Mouse (Mus musculus) liver, embryonic 11.5 days (tissue): ENCODE results near the gene Mef2d. TPM values are rescaled to one million over a fixed set of nuclear protein-coding genes. Genes with fewer than 3 reads are reported as not detected.

ENCODE experiments used
- ATAC-seq: fragments of 200-750 bp; cut with Nextera tagmentation; replicated peaks from 2 replicates; pipeline ENCODE4 v1.8.0; 2017; ENCODE audit warnings: moderate number of reproducible peaks, mild to moderate bottlenecking, moderate TSS enrichment, moderate library complexity; ENCODE audit not compliant: low FRiP score
- DNase-seq: peaks from one replicate; pipeline ENCODE4 v3.0.0-alpha.2; 2017; ENCODE audit warnings: low spot score
- H3K27ac ChIP-seq: fragments of 300-500 bp; sonication (generic); 2 replicates; pipeline ENCODE4 v1.5.1; 2014; ENCODE audit warnings: mild to moderate bottlenecking, low read depth, low read length, control low read depth
- H3K27me3 ChIP-seq: fragments of 300-500 bp; sonication (generic); replicated peaks from 2 replicates; pipeline ENCODE4 v1.6.1; 2014; ENCODE audit warnings: low read length, mixed read lengths; ENCODE audit not compliant: control insufficient read depth, insufficient read depth
- H3K36me3 ChIP-seq: fragments of 300-500 bp; sonication (generic); 2 replicates; pipeline ENCODE4 v1.6.1; 2014; ENCODE audit warnings: mild to moderate bottlenecking, low read length, moderate library complexity, mixed read lengths; ENCODE audit not compliant: control insufficient read depth, insufficient read depth
- H3K4me1 ChIP-seq: fragments of 300-500 bp; sonication (generic); replicated peaks from 2 replicates; pipeline ENCODE4 v1.6.1; 2014; ENCODE audit warnings: low read length, mixed read lengths; ENCODE audit not compliant: control insufficient read depth, insufficient read depth
- H3K4me2 ChIP-seq: fragments of 300-500 bp; sonication (generic); 2 replicates; pipeline ENCODE4 v1.6.1; 2014; ENCODE audit warnings: mild to moderate bottlenecking, control low read depth, moderate library complexity
- H3K4me3 ChIP-seq: fragments of 300-500 bp; sonication (generic); 2 replicates; pipeline ENCODE4 v1.5.1; 2014; ENCODE audit warnings: low read depth, low read length, control low read depth
- H3K9ac ChIP-seq: fragments of 300-500 bp; sonication (generic); 2 replicates; pipeline ENCODE4 v1.6.1; 2014; ENCODE audit warnings: low read depth, low read length, control low read depth
- H3K9me3 ChIP-seq: fragments of 300-500 bp; sonication (generic); 2 replicates; pipeline ENCODE4 v1.6.1; 2016; ENCODE audit warnings: low read length, inconsistent platforms, mixed read lengths; ENCODE audit not compliant: control insufficient read depth
- WGBS: fragments of 180-500 bp; shearing (Covaris S2); extraction: QIAGEN DNeasy Blood & Tissue Kit; methylation state at CpG from one replicate; pipeline ENCODE4 v1.1.7; 2014; 5-methylcytosine and 5-hydroxymethylcytosine counted together
- polyA plus RNA-seq: library from polyadenylated mRNA; unstranded; fragments of >200 nt; fragmentation: Nextera tagmentation; extraction: Ambion mirVana; gene quantifications from 2 replicates; pipeline ENCODE4 v1.2.1, GENCODE M21; 2014

Mef2d gene
- polyA plus RNA-seq: 27.6 and 28.0 TPM in 2 replicates

DNA sequence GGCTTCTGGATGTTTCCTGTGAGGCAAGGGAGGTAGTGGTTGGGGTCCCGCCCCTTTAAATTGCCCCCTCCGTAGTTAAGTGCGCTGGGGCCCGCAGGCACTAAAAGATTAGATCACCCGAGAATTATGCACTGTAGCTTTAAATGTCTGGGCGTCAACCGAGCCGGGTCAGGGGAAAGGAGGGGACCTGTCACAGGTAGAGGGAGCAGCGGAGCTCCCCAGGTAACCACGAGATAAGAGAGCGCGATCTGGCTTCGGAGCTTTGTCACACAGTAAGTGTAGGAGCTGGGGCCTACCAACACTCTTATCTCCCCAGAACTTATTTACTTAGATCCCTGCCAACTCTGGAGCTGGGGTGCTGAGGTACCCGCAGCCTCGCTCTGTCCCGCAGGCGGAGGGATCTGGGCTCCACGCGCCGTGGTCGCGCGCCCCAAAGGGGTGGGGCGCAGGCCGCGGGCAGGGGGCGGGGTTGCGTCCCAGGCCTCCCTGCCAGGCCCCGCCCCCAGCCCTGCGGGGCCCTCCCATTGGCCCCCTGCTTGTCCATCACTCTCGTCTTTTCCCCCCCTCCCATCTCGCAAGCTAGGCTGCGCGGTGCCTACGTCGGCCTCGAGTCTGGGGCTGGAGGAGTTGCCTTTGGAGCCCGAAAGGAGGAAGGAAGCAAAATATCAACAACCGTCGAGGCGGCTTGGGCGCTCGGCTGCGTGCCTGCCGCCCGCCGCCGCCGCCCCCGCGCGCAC, at the start of gene Mef2d:
TSS of gene Mef2d (plus strand) at position 586 of the 737 bp plus-strand sequence.
- peak; percentile 84 for ATAC-seq
- H3K4me3 ChIP-seq: peak within 1 kb of the TSS; percentile 89
- peak; percentile 94 for DNase-seq
- H3K4me1 ChIP-seq: peaks cover 58% of the 10 kb centered on the region
- H3K27ac ChIP-seq: peak within 1 kb of the TSS; percentile 95
- H3K9me3 ChIP-seq: no peaks in the 10 kb centered on the region
- peak within 1 kb of the TSS; percentile 95 for H3K9ac ChIP-seq
- peak within 1 kb of the TSS; percentile 96 for H3K4me2 ChIP-seq
- no peaks in the 10 kb centered on the region for H3K36me3 ChIP-seq
- WGBS: under 1% methylated on average over 44 of the region's 52 CpGs
- H3K27me3 ChIP-seq: no peaks in the 10 kb centered on the region

DNA sequence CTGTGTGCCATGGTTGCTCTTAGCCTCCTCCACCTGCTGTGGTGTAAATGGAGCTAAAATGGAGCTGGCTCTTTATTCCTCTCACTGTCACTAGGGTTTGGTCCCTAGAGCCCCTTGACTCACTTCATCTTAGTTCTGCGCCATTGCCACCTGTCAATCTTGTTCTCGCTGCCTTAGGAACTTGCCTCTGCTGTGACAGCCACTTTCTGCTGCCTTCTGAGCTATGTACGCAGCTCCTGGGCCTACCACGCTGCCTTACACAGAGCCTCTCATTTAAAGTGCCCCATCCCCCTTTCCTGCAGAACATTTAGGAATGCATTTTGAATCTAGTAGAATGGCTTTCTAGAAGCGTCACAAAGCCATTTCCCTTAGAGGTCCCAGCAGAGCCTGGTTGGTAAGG, 48.0 kb upstream of the Mef2d start:
- ATAC-seq: no peak
- WGBS: 86% methylated on average over 5 of the region's 5 CpGs
- DNase-seq: no peak
- no peaks in the 10 kb centered on the region for H3K27me3 ChIP-seq
- peaks cover 38% of the 10 kb centered on the region for H3K36me3 ChIP-seq
- no peak overlapping the region for H3K4me2 ChIP-seq
- H3K9me3 ChIP-seq: no peaks in the 10 kb centered on the region
- no peak overlapping the region for H3K27ac ChIP-seq
- H3K4me1 ChIP-seq: no peaks in the 10 kb centered on the region
- H3K4me3 ChIP-seq: no peak overlapping the region
- H3K9ac ChIP-seq: no peak overlapping the region

DNA sequence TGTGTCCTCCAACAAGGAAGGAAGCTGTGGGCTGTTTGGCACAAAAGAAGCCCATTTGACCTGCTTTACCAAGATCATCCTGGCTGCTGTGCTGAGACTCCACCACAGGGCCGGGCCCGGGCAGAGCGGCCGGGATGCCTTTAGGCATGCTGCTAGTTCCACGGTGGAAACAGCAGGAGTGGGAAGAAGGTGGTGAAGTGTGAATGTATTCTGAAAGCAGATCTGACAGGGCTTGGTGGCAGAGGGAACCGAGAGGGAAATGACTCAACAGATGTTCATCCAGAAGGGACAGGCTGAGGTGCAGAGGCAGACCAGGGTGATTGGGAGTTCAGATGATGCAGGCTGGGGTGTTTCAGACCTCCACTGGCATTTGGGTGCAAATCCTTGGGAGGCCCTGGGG, 44.5 kb upstream of the Mef2d start:
- H3K27ac ChIP-seq: no peak overlapping the region
- H3K4me2 ChIP-seq: no peak overlapping the region
- H3K9ac ChIP-seq: no peak overlapping the region
- no peak for DNase-seq
- 74% methylated on average over 6 of the region's 6 CpGs for WGBS
- no peaks in the 10 kb centered on the region for H3K27me3 ChIP-seq
- ATAC-seq: no peak
- no peak overlapping the region for H3K4me3 ChIP-seq
- no peaks in the 10 kb centered on the region for H3K4me1 ChIP-seq
- H3K36me3 ChIP-seq: peaks cover 35% of the 10 kb centered on the region
- no peaks in the 10 kb centered on the region for H3K9me3 ChIP-seq

- no peak overlapping the region for H3K27ac ChIP-seq
- WGBS: 66% methylated on average over 3 of the region's 3 CpGs
- no peak for DNase-seq
- H3K4me1 ChIP-seq: no peaks in the 10 kb centered on the region
- H3K9me3 ChIP-seq: no peaks in the 10 kb centered on the region
- no peaks in the 10 kb centered on the region for H3K27me3 ChIP-seq
- ATAC-seq: no peak
- H3K9ac ChIP-seq: no peak overlapping the region
- no peak overlapping the region for H3K4me2 ChIP-seq
- no peak overlapping the region for H3K4me3 ChIP-seq
- H3K36me3 ChIP-seq: peaks cover 30% of the 10 kb centered on the region
These were observed 41.9 kb upstream of the Mef2d start for GRCm38 (mm10) chr3:88100251-88100650.

GRCm38 (mm10) chr3:88101736-88102135, 40.4 kb upstream of the Mef2d start:
- Histone ChIP-seq H3K4me1 (no peaks in the 10 kb centered on the region), H3K9me3 (no peaks in the 10 kb centered on the region), H3K27ac (no peak overlapping the region; the same call in 1 of the 2 replicates), H3K9ac (no peak overlapping the region), H3K27me3 (no peaks in the 10 kb centered on the region), H3K36me3 (peaks cover 32% of the 10 kb centered on the region), H3K4me3 (no peak overlapping the region), H3K4me2 (no peak overlapping the region)
- ATAC-seq: no peak
- DNase-seq: no peak
- 87% methylated on average over 7 of the region's 7 CpGs for WGBS

- H3K27me3 ChIP-seq: no peaks in the 10 kb centered on the region
- peaks cover 32% of the 10 kb centered on the region for H3K36me3 ChIP-seq
- no peak for ATAC-seq
- no peak overlapping the region for H3K4me3 ChIP-seq
- no peak for DNase-seq
- peak overlapping the region; percentile 67 for H3K27ac ChIP-seq
- H3K9ac ChIP-seq: no peak overlapping the region
- no peaks in the 10 kb centered on the region for H3K9me3 ChIP-seq
- no peak overlapping the region for H3K4me2 ChIP-seq
- 79% methylated on average over 6 of the region's 6 CpGs for WGBS
- H3K4me1 ChIP-seq: no peaks in the 10 kb centered on the region
These were observed 40.0 kb upstream of the Mef2d start for GRCm38 (mm10) chr3:88102196-88102595.

DNA sequence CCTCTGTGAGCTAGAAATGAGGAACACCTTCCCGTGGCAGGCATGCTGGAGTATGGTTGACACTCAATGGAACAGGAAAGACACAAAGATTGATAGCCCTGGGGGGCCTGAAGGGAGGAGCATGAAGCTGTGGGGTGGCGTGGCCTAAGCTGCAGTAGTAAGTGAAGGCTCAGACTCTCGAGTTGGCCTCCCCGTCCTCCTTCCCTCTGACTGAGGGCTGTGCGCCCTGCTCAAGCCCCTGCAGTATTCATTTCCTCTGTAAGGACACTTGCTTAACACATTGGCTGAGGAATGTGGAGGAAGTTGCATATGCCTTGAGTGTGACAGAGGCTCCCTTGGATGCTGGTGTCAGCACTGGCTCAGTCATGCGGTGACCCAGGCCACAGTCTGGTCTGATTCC, 39.6 kb upstream of the Mef2d start:
- Histone ChIP-seq H3K4me2 (no peak overlapping the region), H3K4me1 (no peaks in the 10 kb centered on the region), H3K4me3 (no peak overlapping the region), H3K9ac (no peak overlapping the region), H3K27ac (peak overlapping the region; percentile 67), H3K9me3 (no peaks in the 10 kb centered on the region), H3K36me3 (peaks cover 35% of the 10 kb centered on the region), H3K27me3 (no peaks in the 10 kb centered on the region)
- 69% methylated on average over 6 of the region's 6 CpGs for WGBS
- ATAC-seq: 0 out of 2 replicates have a peak, but pooled peaks have one; percentile 23
- no peak for DNase-seq

- WGBS: 85% methylated on average over 4 of the region's 4 CpGs
These were observed 36.0 kb upstream of the Mef2d start for GRCm38 (mm10) chr3:88106126-88106525.

DNA sequence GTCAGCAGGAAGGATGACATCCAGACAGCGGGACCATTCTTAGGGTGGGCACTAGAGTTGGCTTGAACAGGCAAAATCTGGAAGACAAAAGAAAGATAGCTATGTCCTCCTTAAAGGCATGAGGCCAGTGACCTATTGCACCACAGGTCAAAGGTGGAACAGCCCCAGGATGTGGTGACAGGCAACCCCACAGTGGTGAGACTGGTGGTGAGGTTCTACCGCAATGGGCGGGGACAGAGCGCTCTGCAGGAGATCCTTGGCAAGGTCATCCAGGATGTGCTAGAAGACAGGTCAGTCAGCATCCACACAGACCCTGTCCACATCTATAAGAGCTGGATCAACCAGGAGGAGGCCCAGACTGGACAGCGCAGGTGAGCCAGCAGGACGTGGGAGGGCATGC, 33.0 kb upstream of the Mef2d start:
- Histone ChIP-seq H3K9ac (no peak overlapping the region), H3K4me1 (no peaks in the 10 kb centered on the region), H3K4me3 (no peak overlapping the region), H3K36me3 (peaks cover 37% of the 10 kb centered on the region), H3K4me2 (no peak overlapping the region), H3K27ac (no peak overlapping the region), H3K27me3 (no peaks in the 10 kb centered on the region), H3K9me3 (no peaks in the 10 kb centered on the region)
- DNase-seq: no peak
- 89% methylated on average over 6 of the region's 6 CpGs for WGBS
- ATAC-seq: no peak

More at GRCm38 (mm10) chr3:88106126-88106525, 36.0 kb upstream of the Mef2d start:
- no peak overlapping the region for H3K4me2 ChIP-seq
- no peak overlapping the region for H3K4me3 ChIP-seq
- H3K4me1 ChIP-seq: no peaks in the 10 kb centered on the region
- H3K27me3 ChIP-seq: no peaks in the 10 kb centered on the region
- ATAC-seq: no peak
- DNase-seq: no peak
- H3K36me3 ChIP-seq: peaks cover 37% of the 10 kb centered on the region
- H3K9me3 ChIP-seq: no peaks in the 10 kb centered on the region
- H3K27ac ChIP-seq: no peak overlapping the region
- no peak overlapping the region for H3K9ac ChIP-seq
